Mouse (Mus musculus): Measurements from ENCODE around the gene Slc35d1. TPM values are rescaled to one million over a fixed set of nuclear protein-coding genes. Genes with fewer than 3 reads are reported as not detected.

The Slc35d1 gene
- 16.9 TPM for polyA plus RNA-seq (2014; fragmentation: Illumina TruSeq; extraction: RNeasy Lipid Tissue Mini Kit (QIAGEN cat#74804); ENCODE audit: low read depth, low replicate concordance)

GRCm38 (mm10) chr4:103214925-103215820 is at the start of gene Slc35d1:
TSS of gene Slc35d1 (minus strand) at chr4:103215164.

Other genes with a start within 250 kb of the Slc35d1 start
- gene Tctex1d1, start 236.6 kb downstream of the Slc35d1 start, polyA plus RNA-seq (2014; fragmentation: Illumina TruSeq; extraction: RNeasy Lipid Tissue Mini Kit (QIAGEN cat#74804); ENCODE audit: low read depth, low replicate concordance): not detected
- gene Insl5, start 188.3 kb downstream of the Slc35d1 start, polyA plus RNA-seq (2014; fragmentation: Illumina TruSeq; extraction: RNeasy Lipid Tissue Mini Kit (QIAGEN cat#74804); ENCODE audit: low read depth, low replicate concordance): not detected
- 165 TPM for gene Mier1, start 100.8 kb downstream of the Slc35d1 start, polyA plus RNA-seq (2014; fragmentation: Illumina TruSeq; extraction: RNeasy Lipid Tissue Mini Kit (QIAGEN cat#74804); ENCODE audit: low read depth, low replicate concordance)
- 8.1 TPM for gene Wdr78, start 100.6 kb downstream of the Slc35d1 start, polyA plus RNA-seq (2014; fragmentation: Illumina TruSeq; extraction: RNeasy Lipid Tissue Mini Kit (QIAGEN cat#74804); ENCODE audit: low read depth, low replicate concordance)
- not detected for gene 4921539E11Rik, start 75.7 kb upstream of the Slc35d1 start, polyA plus RNA-seq (2014; fragmentation: Illumina TruSeq; extraction: RNeasy Lipid Tissue Mini Kit (QIAGEN cat#74804); ENCODE audit: low read depth, low replicate concordance)
- 17.5 TPM for gene Oma1, start 98.6 kb upstream of the Slc35d1 start, polyA plus RNA-seq (2014; fragmentation: Illumina TruSeq; extraction: RNeasy Lipid Tissue Mini Kit (QIAGEN cat#74804); ENCODE audit: low read depth, low replicate concordance)

Data from adrenal gland, adult 10 weeks (tissue).